In genomic region chr1:41326861-41327480, GRCm38 (mm10) we compare ENCODE assay signal across 26 mouse cellular contexts.
A peak's percentile ranks its signal among the peaks of the same experiment; 100 is the strongest.
DNase-seq lines count a peak whose midpoint lies in the region; ATAC-seq and TF ChIP-seq lines count a peak whose summit lies in the region.
"Had no signal": no experiment of that assay in that cellular context is flagged by ENCODE, and none has a peak within 500 bp of the region (broad histone marks: within the 10 kb centered on the region; RNA-seq: fewer than 3 reads in every experiment).

No protein-coding gene starts in this region.

- DNase-seq in midbrain, embryonic 10.5 days (ENCODE audit: low spot score): no peak
- DNase-seq in embryo, embryonic 10.5 days (ENCODE audit: low spot score): peak; percentile 51
- DNase-seq in embryonic facial prominence, embryonic 14.5 days (ENCODE audit: low spot score): peak; percentile 5
- DNase-seq in forebrain, postnatal 0 days: peak; percentile 20
- no peak for DNase-seq in c-Kit-positive CD71-positive TER-119-positive erythroid progenitor cells, embryonic 14.5 days (ENCODE audit: low spot score)
- no peak for DNase-seq in heart, adult 18-20 months
- DNase-seq: adrenal gland, postnatal 10 days; B cell, adult 2 months; cerebellum, adult 9-10 months; gastrocnemius, postnatal 25 days; heart, adult 2 months; kidney, adult 2 months; liver; lung, postnatal 36 days; thymus, postnatal 25 days had no signal

- 0 out of 2 replicates have a peak, but pooled peaks have one; percentile 34 for ATAC-seq in midbrain, embryonic 12.5 days (ENCODE audit: low FRiP score, low read depth)
- ATAC-seq in embryonic facial prominence, embryonic 14.5 days (ENCODE audit: low read depth): no peak
- ATAC-seq in forebrain, postnatal 0 days: no peak
- ATAC-seq: activated CD4-positive, CD25-positive, alpha-beta regulatory T cell, adult 4 months had no signal

- H3K27me3 ChIP-seq in midbrain, embryonic 12.5 days: no peaks in the 10 kb centered on the region
- no peaks in the 10 kb centered on the region for H3K27me3 ChIP-seq in midbrain, embryonic 10.5 days (ENCODE audit: low read depth, poor library complexity, severe bottlenecking)
- no peaks in the 10 kb centered on the region for H3K27me3 ChIP-seq in embryonic facial prominence, embryonic 14.5 days (replicated peaks; ENCODE audit: control insufficient read depth, insufficient read depth, low read length)
- H3K27me3 ChIP-seq in forebrain, postnatal 0 days (ENCODE audit: insufficient read depth, low read length): no peaks in the 10 kb centered on the region
- H3K27me3 ChIP-seq: embryonic facial prominence, embryonic 15.5 days; hindbrain, embryonic 13.5 days; liver, embryonic 15.5 days; lung, embryonic 15.5 days; megakaryocyte, embryonic 14.5 days; neural tube, embryonic 12.5 days; stomach, embryonic 15.5 days had no signal

- H3K9ac ChIP-seq in midbrain, embryonic 12.5 days (replicated peaks): no peak overlapping the region
- H3K9ac ChIP-seq in embryonic facial prominence, embryonic 14.5 days (ENCODE audit: low read depth, low read length): no peak overlapping the region
- H3K9ac ChIP-seq in forebrain, postnatal 0 days: no peak overlapping the region
- H3K9ac ChIP-seq: embryonic facial prominence, embryonic 15.5 days; hindbrain, embryonic 13.5 days; liver, embryonic 15.5 days; lung, embryonic 15.5 days; neural tube, embryonic 12.5 days; stomach, embryonic 15.5 days had no signal

- TF ChIP-seq CTCF in forebrain, postnatal 0 days (IDR thresholded peaks at IDR 0.05; ENCODE audit: low read depth): peak; percentile 12; the same call in 1 of the 2 replicates

- H3K4me1 ChIP-seq in midbrain, embryonic 12.5 days: 0 out of 2 replicates have a peak, but pooled peaks cover 6% of the 10 kb centered on the region
- H3K4me1 ChIP-seq in midbrain, embryonic 10.5 days: peaks cover 16% of the 10 kb centered on the region
- no peaks in the 10 kb centered on the region for H3K4me1 ChIP-seq in embryonic facial prominence, embryonic 14.5 days (ENCODE audit: control insufficient read depth, insufficient read depth, low read length)
- no peaks in the 10 kb centered on the region for H3K4me1 ChIP-seq in forebrain, postnatal 0 days (ENCODE audit: insufficient read depth)
- H3K4me1 ChIP-seq: embryonic facial prominence, embryonic 15.5 days; hindbrain, embryonic 13.5 days; liver, embryonic 15.5 days; lung, embryonic 15.5 days; megakaryocyte, embryonic 14.5 days; neural tube, embryonic 12.5 days; stomach, embryonic 15.5 days had no signal

- no peaks in the 10 kb centered on the region for H3K36me3 ChIP-seq in midbrain, embryonic 12.5 days
- H3K36me3 ChIP-seq in midbrain, embryonic 10.5 days: no peaks in the 10 kb centered on the region
- no peaks in the 10 kb centered on the region for H3K36me3 ChIP-seq in embryonic facial prominence, embryonic 14.5 days (ENCODE audit: control insufficient read depth, insufficient read depth, low read length)
- H3K36me3 ChIP-seq in forebrain, postnatal 0 days (ENCODE audit: insufficient read depth): no peaks in the 10 kb centered on the region
- H3K36me3 ChIP-seq: embryonic facial prominence, embryonic 15.5 days; hindbrain, embryonic 13.5 days; liver, embryonic 15.5 days; lung, embryonic 15.5 days; neural tube, embryonic 12.5 days; stomach, embryonic 15.5 days had no signal

- H3K9me3 ChIP-seq in midbrain, embryonic 12.5 days: no peaks in the 10 kb centered on the region
- no peaks in the 10 kb centered on the region for H3K9me3 ChIP-seq in midbrain, embryonic 10.5 days (replicated peaks)
- no peaks in the 10 kb centered on the region for H3K9me3 ChIP-seq in embryonic facial prominence, embryonic 14.5 days (ENCODE audit: control insufficient read depth, low read length)
- no peaks in the 10 kb centered on the region for H3K9me3 ChIP-seq in forebrain, postnatal 0 days (ENCODE audit: low read length)
- H3K9me3 ChIP-seq: embryonic facial prominence, embryonic 15.5 days; hindbrain, embryonic 13.5 days; liver, embryonic 15.5 days; lung, embryonic 15.5 days; neural tube, embryonic 12.5 days; stomach, embryonic 15.5 days had no signal

- no peak overlapping the region for H3K4me3 ChIP-seq in midbrain, embryonic 12.5 days
- no peak overlapping the region for H3K4me3 ChIP-seq in midbrain, embryonic 10.5 days
- no peak overlapping the region for H3K4me3 ChIP-seq in embryonic facial prominence, embryonic 14.5 days (ENCODE audit: low read depth, low read length)
- H3K4me3 ChIP-seq in forebrain, postnatal 0 days (ENCODE audit: low read depth, low read length): no peak overlapping the region
- H3K4me3 ChIP-seq: embryonic facial prominence, embryonic 15.5 days; heart, adult 2 months; hindbrain, embryonic 13.5 days; left cerebral cortex, adult 2 months; liver, embryonic 15.5 days; lung, embryonic 15.5 days; megakaryocyte, embryonic 14.5 days; neural tube, embryonic 12.5 days; stomach, embryonic 15.5 days had no signal

- 12% methylated on average over 3 of the region's 3 CpGs for WGBS in midbrain, embryonic 12.5 days
- 52% methylated on average over 3 of the region's 3 CpGs for WGBS in midbrain, embryonic 10.5 days
- 14% methylated on average over 3 of the region's 3 CpGs for WGBS in embryonic facial prominence, embryonic 14.5 days
- WGBS in forebrain, postnatal 0 days: 8% methylated on average over 3 of the region's 3 CpGs

- no peak overlapping the region for H3K4me2 ChIP-seq in midbrain, embryonic 12.5 days (replicated peaks)
- H3K4me2 ChIP-seq in embryonic facial prominence, embryonic 14.5 days (ENCODE audit: low read depth, low read length): no peak overlapping the region
- H3K4me2 ChIP-seq in forebrain, postnatal 0 days (ENCODE audit: low read depth): no peak overlapping the region
- H3K4me2 ChIP-seq: embryonic facial prominence, embryonic 15.5 days; hindbrain, embryonic 13.5 days; liver, embryonic 15.5 days; lung, embryonic 15.5 days; neural tube, embryonic 12.5 days; stomach, embryonic 15.5 days had no signal

- H3K27ac ChIP-seq in midbrain, embryonic 12.5 days (replicated peaks): no peak overlapping the region
- no peak overlapping the region for H3K27ac ChIP-seq in midbrain, embryonic 10.5 days (replicated peaks)
- no peak overlapping the region for H3K27ac ChIP-seq in embryonic facial prominence, embryonic 14.5 days (replicated peaks; ENCODE audit: low read depth, low read length)
- H3K27ac ChIP-seq in forebrain, postnatal 0 days (ENCODE audit: low read depth, low read length): no peak overlapping the region
- H3K27ac ChIP-seq: embryonic facial prominence, embryonic 15.5 days; heart, adult 2 months; hindbrain, embryonic 13.5 days; kidney, postnatal 0 days; left cerebral cortex, adult 2 months; liver, embryonic 15.5 days; lung, embryonic 15.5 days; neural tube, embryonic 12.5 days; stomach, embryonic 15.5 days had no signal

Comparison
In these comparisons a context has a peak if more than half of its experiments do, and no peak if none do; other contexts are left out.
1. DNase-seq: peak in embryo, embryonic 10.5 days (single experiment), embryonic facial prominence, embryonic 14.5 days (single experiment) and forebrain, postnatal 0 days (single experiment); none in midbrain, embryonic 10.5 days (single experiment), c-Kit-positive CD71-positive TER-119-positive erythroid progenitor cells, embryonic 14.5 days (single experiment) and heart, adult 18-20 months (0 of 2).